Mouse (Mus musculus) embryonic facial prominence, embryonic 14.5 days (tissue): Measurements from ENCODE around the gene Ephb3. TPM values are rescaled to one million over a fixed set of nuclear protein-coding genes. Genes with fewer than 3 reads are reported as not detected.

ENCODE experiments used
- ATAC-seq: fragments of 200-750 bp; cut with Nextera tagmentation; 2 replicates; pipeline ENCODE4 v1.8.0; 2017; ENCODE audit warnings: low read depth, moderate number of reproducible peaks, moderate TSS enrichment
- DNase-seq: peaks from one replicate; pipeline ENCODE4 v3.0.0-alpha.2; 2015; ENCODE audit warnings: low spot score
- H3K27ac ChIP-seq: fragments of 300-500 bp; sonication (generic); replicated peaks from 2 replicates; pipeline ENCODE4 v1.5.1; 2014; ENCODE audit warnings: low read depth, mild to moderate bottlenecking, low read length, moderate library complexity
- H3K27me3 ChIP-seq: fragments of 300-500 bp; sonication (generic); replicated peaks from 2 replicates; pipeline ENCODE4 v1.6.1; 2014; ENCODE audit warnings: low read length; ENCODE audit not compliant: control insufficient read depth, insufficient read depth
- H3K36me3 ChIP-seq: fragments of 300-500 bp; sonication (generic); 2 replicates; pipeline ENCODE4 v1.6.1; 2014; ENCODE audit warnings: low read length, mixed read lengths; ENCODE audit not compliant: control insufficient read depth, insufficient read depth
- H3K4me1 ChIP-seq: fragments of 300-500 bp; sonication (generic); 2 replicates; pipeline ENCODE4 v1.6.1; 2014; ENCODE audit warnings: antibody characterized with exemption, low read length; ENCODE audit not compliant: control insufficient read depth, insufficient read depth
- H3K4me2 ChIP-seq: fragments of 300-500 bp; sonication (generic); 2 replicates; pipeline ENCODE4 v1.6.1; 2014; ENCODE audit warnings: low read depth, mild to moderate bottlenecking, low read length, moderate library complexity, mixed read lengths
- H3K4me3 ChIP-seq: fragments of 300-500 bp; sonication (generic); 2 replicates; pipeline ENCODE4 v1.5.1; 2014; ENCODE audit warnings: low read depth, mild to moderate bottlenecking, low read length
- H3K9ac ChIP-seq: fragments of 300-500 bp; sonication (generic); 2 replicates; pipeline ENCODE4 v1.6.1; 2014; ENCODE audit warnings: low read depth, mild to moderate bottlenecking, low read length, moderate library complexity, mixed read lengths
- H3K9me3 ChIP-seq: fragments of 300-500 bp; sonication (generic); 2 replicates; pipeline ENCODE4 v1.6.1; 2016; ENCODE audit warnings: low read length; ENCODE audit not compliant: control insufficient read depth
- WGBS: fragments of 180-500 bp; shearing (Covaris S2); extraction: QIAGEN DNeasy Blood & Tissue Kit; methylation state at CpG from one replicate; pipeline ENCODE4 v1.1.7; 2014; 5-methylcytosine and 5-hydroxymethylcytosine counted together
- polyA plus RNA-seq: library from polyadenylated mRNA; unstranded; fragments of >200 nt; fragmentation: Nextera tagmentation; extraction: Ambion mirVana; gene quantifications from 2 replicates; pipeline ENCODE4 v1.2.1, GENCODE M21; 2014

The Ephb3 gene
- polyA plus RNA-seq, 1 experiment from 2014 or later, result 28.4 TPM

DNA sequence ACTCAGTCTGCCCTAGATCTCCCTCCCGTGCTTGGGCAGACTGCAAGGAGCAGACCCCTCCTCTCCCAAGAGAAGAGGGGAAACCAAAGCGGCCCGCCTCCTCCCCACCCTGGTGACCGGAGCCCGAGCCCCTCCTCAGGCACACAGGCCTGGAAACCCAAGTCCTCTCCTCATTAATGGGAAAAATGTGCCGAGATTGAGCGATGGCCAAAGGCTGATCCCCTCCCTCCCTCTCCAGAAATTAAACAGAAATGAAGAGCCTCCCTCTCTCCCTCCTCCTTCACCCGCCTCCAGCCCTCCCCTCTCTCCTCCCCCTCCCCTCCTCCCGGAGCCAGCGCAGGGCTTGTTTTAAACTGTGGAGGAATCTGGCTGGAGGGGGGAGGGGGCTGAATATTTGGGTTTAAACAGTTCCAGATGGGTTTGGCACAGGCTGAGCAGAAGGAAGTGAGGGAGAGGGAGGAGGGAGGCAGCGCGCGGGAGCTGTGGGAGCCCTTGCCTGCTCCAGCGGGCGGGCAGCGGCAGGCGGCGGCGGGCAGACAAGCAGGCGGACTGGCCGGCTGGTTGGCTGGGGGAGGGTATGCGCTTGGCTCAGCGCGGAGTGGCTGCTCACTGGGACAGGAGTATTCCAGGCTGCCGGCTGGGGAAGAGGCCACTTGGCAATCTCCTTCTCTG is 6.2 kb downstream of the Ephb3 start:
- Histone ChIP-seq H3K4me2 (peak overlapping the region; percentile 58), H3K9me3 (no peaks in the 10 kb centered on the region), H3K27me3 (no peaks in the 10 kb centered on the region), H3K4me3 (peak overlapping the region; percentile 89), H3K27ac (peak overlapping the region; percentile 96), H3K36me3 (peaks cover 34% of the 10 kb centered on the region), H3K4me1 (peaks cover 64% of the 10 kb centered on the region), H3K9ac (peak overlapping the region; percentile 58)
- DNase-seq (peak; percentile 98), ATAC-seq (peak; percentile 93)
- WGBS, result 2% methylated on average over 12 of the region's 25 CpGs

DNA sequence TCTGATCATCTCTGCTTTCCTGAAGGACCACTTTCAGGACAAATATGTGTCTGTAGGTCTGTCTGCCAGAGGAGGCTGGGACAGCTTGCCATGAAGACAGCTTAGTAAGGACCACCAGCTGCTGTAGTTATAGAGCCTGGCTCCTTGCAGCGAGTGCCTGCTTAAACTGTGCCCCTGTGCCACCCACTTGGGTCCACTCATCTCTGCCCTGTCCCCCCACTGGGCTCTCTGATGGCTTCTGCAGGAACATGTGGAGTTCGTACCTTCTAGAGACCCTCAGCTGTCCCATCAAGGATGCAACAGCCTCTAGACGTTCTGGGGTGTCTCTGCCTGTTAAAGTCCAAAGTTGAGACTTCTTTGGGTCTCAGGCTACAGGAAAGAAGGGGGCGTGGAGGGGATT is 6.9 kb downstream of the Ephb3 start:
- H3K4me2 ChIP-seq, result peak overlapping the region; percentile 58
- H3K27ac ChIP-seq, result peak overlapping the region; percentile 96
- H3K4me1 ChIP-seq, result peaks cover 68% of the 10 kb centered on the region
- H3K9ac ChIP-seq, result peak overlapping the region; percentile 56
- no peaks in the 10 kb centered on the region for H3K27me3 ChIP-seq
- H3K36me3 ChIP-seq, result peaks cover 41% of the 10 kb centered on the region
- peak overlapping the region; percentile 89 for H3K4me3 ChIP-seq
- H3K9me3 ChIP-seq, result no peaks in the 10 kb centered on the region
- no peak for DNase-seq
- 33% methylated on average over 4 of the region's 4 CpGs for WGBS
- ATAC-seq, result no peak

DNA sequence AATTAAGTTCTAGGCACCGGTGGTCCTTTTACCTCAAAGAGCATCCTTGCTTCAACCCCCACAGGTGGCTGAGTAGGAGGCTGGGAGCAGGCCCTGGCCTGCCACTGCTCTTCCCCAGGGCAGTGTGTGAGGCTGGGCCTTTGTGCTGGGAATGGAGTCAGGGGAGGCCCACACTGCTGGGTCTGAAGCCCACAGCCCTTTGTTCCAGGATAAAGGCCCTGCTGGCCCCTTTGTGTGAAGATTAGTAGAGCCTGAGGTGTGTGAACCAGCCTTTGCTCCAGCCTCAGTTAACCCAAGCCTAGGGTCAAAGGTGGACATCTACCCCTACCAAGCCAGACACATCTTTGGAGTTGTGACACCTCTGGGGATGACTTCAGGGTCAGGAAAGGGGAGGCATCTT is 7.8 kb downstream of the Ephb3 start:
- H3K4me2 ChIP-seq, result peak overlapping the region; percentile 18; the same call in 1 of the 2 replicates
- H3K4me3 ChIP-seq, result no peak overlapping the region
- H3K9ac ChIP-seq, result peak overlapping the region; percentile 43
- H3K9me3 ChIP-seq, result no peaks in the 10 kb centered on the region
- peaks cover 62% of the 10 kb centered on the region for H3K4me1 ChIP-seq
- no peaks in the 10 kb centered on the region for H3K27me3 ChIP-seq
- DNase-seq, result no peak
- H3K36me3 ChIP-seq, result peaks cover 49% of the 10 kb centered on the region
- H3K27ac ChIP-seq, result peak overlapping the region; percentile 96
- ATAC-seq, result no peak
- 0% methylated on average over 1 of the region's 1 CpGs for WGBS

DNA sequence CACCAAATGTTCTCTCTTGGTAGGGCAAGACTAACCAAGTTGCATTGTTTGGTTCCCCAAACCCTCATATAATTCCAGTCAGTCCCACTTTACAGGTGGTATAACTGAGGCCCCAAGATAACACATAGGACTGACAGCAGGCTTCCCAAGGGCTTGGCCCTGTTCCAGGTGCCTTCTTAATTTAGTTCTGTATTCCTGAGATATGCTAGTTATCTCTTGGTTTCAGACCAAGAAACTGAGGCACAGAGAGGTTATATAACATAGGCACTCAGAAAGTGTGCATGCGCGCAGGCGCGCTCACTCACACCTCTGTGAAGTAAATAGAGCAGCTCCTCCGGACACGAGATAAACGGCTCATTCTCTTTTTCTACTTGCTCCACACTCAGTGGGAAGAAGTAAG is 9.4 kb downstream of the Ephb3 start:
- H3K27ac ChIP-seq, result no peak overlapping the region
- no peaks in the 10 kb centered on the region for H3K9me3 ChIP-seq
- peaks cover 47% of the 10 kb centered on the region for H3K4me1 ChIP-seq
- WGBS, result 93% methylated on average over 7 of the region's 7 CpGs
- no peak overlapping the region for H3K4me3 ChIP-seq
- H3K36me3 ChIP-seq, result peaks cover 65% of the 10 kb centered on the region
- no peak overlapping the region for H3K4me2 ChIP-seq
- ATAC-seq (no peak), DNase-seq (no peak)
- H3K9ac ChIP-seq, result no peak overlapping the region
- H3K27me3 ChIP-seq, result no peaks in the 10 kb centered on the region

- Histone ChIP-seq H3K4me3 (no peak overlapping the region), H3K36me3 (peaks cover 74% of the 10 kb centered on the region), H3K4me1 (peaks cover 39% of the 10 kb centered on the region), H3K9me3 (no peaks in the 10 kb centered on the region), H3K27ac (no peak overlapping the region), H3K27me3 (no peaks in the 10 kb centered on the region), H3K9ac (0 out of 2 replicates have a peak overlapping the region, but pooled peaks have one; percentile 2), H3K4me2 (no peak overlapping the region)
- WGBS, result 75% methylated on average over 17 of the region's 17 CpGs
- DNase-seq (no peak), ATAC-seq (no peak)
These were observed 10.2 kb downstream of the Ephb3 start for GRCm38 (mm10) chr16:21214803-21215202.

DNA sequence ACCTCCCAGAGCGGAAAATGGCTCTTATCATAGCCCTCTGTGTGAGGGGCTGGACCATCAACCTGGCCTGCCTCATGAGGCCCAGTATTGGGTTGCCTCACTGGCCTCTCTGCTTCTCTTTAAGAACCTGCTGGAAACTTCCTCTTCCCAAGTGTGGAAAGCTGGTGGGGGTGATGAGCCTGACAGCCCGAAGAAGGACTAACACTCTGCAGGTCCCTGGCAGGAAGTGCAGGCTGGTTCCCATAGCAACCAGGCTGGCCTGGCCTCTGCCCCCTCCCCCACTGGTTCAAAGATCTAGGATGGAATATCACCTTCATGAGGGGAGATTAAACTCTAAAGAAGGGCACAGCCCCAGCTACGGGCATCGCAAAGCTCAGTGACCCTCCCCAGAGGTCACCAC is 11.5 kb downstream of the Ephb3 start:
- Histone ChIP-seq H3K4me3 (no peak overlapping the region), H3K27ac (no peak overlapping the region), H3K4me2 (no peak overlapping the region), H3K27me3 (no peaks in the 10 kb centered on the region), H3K9me3 (no peaks in the 10 kb centered on the region), H3K36me3 (peaks cover 86% of the 10 kb centered on the region), H3K9ac (no peak overlapping the region), H3K4me1 (peaks cover 31% of the 10 kb centered on the region)
- no peak for ATAC-seq
- 22% methylated on average over 4 of the region's 4 CpGs for whole genome bisulfite sequencing
- DNase-seq, result no peak

DNA sequence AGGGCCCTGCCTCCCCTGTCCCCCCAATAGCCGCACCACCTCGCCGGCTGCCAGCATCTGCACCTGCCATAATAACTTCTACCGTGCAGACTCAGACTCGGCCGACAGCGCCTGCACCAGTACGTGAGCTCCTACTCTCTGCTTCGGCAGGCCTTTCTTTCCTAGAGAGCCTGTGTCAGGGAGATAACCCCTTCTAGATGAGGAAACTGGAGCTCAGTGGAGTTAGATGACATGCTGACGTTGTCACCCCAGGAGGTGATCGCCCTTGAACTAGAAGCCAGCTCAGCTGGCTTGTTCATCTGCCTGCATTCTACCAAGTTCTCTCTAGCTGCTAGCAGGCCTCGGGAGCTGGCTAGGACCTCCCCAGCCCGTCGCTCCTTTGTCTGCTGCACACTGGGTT is 12.7 kb downstream of the Ephb3 start:
- DNase-seq (no peak), ATAC-seq (no peak)
- Histone ChIP-seq H3K9me3 (no peaks in the 10 kb centered on the region), H3K4me2 (no peak overlapping the region), H3K27me3 (no peaks in the 10 kb centered on the region), H3K4me3 (no peak overlapping the region), H3K36me3 (peaks cover 97% of the 10 kb centered on the region), H3K27ac (no peak overlapping the region), H3K4me1 (peaks cover 21% of the 10 kb centered on the region), H3K9ac (no peak overlapping the region)
- WGBS, result 85% methylated on average over 14 of the region's 14 CpGs

DNA sequence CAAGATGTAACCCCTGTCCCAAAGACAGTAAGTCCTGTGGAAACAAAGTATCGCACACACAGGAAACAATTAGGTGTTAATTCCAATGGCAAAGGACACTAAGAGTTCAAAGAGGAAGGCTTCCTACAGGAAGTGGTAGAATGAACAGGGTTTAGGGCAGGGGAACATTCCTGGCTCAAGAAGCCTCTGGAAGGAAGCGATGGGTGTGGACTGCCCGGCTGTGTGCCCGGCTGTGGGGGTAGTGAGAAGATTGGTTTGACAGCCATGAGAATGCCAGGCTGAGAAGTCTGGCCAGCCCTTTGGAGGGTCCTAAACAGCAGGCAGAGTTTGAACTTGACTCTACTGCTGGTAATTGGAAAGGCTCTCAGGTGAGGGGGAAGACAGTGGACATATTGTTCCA is 15.1 kb downstream of the Ephb3 start:
- WGBS, result 80% methylated on average over 4 of the region's 4 CpGs
- peaks cover 100% of the 10 kb centered on the region for H3K36me3 ChIP-seq

DNA sequence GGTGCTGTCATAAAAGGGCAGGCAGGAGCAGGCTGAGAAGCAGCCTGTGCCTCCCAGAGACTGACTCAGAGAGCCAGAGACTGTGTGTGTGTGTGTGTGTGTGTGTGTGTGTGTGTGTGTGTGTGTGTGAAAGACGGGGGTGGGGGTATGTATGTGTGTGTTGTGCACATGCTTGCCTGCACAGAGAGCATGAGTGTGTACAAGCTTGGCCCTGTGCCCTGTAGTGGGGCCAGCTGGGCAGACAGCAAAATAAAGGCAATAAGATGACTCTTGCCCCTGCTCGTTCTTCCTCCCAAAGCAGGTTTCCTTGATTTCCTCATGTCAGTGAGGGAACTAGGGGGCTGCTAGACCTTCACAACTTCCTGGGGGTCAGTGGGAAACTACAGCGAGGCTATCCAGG is 18.5 kb downstream of the Ephb3 start:
- whole genome bisulfite sequencing, result 80% methylated on average over 3 of the region's 3 CpGs
- Histone ChIP-seq H3K27ac (no peak overlapping the region), H3K9ac (no peak overlapping the region), H3K36me3 (peaks cover 68% of the 10 kb centered on the region), H3K27me3 (no peaks in the 10 kb centered on the region), H3K4me2 (no peak overlapping the region), H3K9me3 (no peaks in the 10 kb centered on the region), H3K4me1 (peaks cover 3% of the 10 kb centered on the region; the same call in 1 of the 2 replicates), H3K4me3 (no peak overlapping the region)
- DNase-seq, result no peak
- ATAC-seq, result no peak

More for the DNA sequence above, 15.1 kb downstream of the Ephb3 start:
- no peak overlapping the region for H3K4me3 ChIP-seq
- H3K9me3 ChIP-seq, result no peaks in the 10 kb centered on the region
- H3K4me1 ChIP-seq, result peaks cover 15% of the 10 kb centered on the region
- no peak overlapping the region for H3K4me2 ChIP-seq
- no peak overlapping the region for H3K9ac ChIP-seq
- no peaks in the 10 kb centered on the region for H3K27me3 ChIP-seq
- DNase-seq, result no peak
- ATAC-seq, result no peak
- H3K27ac ChIP-seq, result 0 out of 2 replicates have a peak overlapping the region, but pooled peaks have one; percentile 8
